Mouse (Mus musculus): Measurements from ENCODE around the gene Zfp280d. TPM values are rescaled to one million over a fixed set of nuclear protein-coding genes. Genes with fewer than 3 reads are reported as not detected.

Zfp280d gene
- polyA plus RNA-seq (2014; fragmentation: Nextera tagmentation; extraction: Ambion mirVana): 37.5 and 38.7 TPM in 2 replicates

GRCm38 (mm10) chr9:72274677-72275076 lies at the start of gene Zfp280d:
TSS of gene Zfp280d (plus strand) at chr9:72274860.
- peak within 1 kb of the TSS; percentile 79 for H3K4me2 ChIP-seq (ENCODE audit: low read depth, low read length)
- peak; percentile 99 for ATAC-seq (ENCODE audit: low read depth)
- H3K4me3 ChIP-seq (ENCODE audit: low read depth, low read length): peak within 1 kb of the TSS; percentile 61
- no peaks in the 10 kb centered on the region for H3K36me3 ChIP-seq (ENCODE audit: control insufficient read depth, insufficient read depth, low read length)
- under 1% methylated on average over 31 of the region's 57 CpGs for WGBS
- peaks cover 10% of the 10 kb centered on the region for H3K4me1 ChIP-seq (ENCODE audit: control insufficient read depth, insufficient read depth, low read length)
- H3K9me3 ChIP-seq (ENCODE audit: control insufficient read depth, low read length): no peaks in the 10 kb centered on the region
- peak within 1 kb of the TSS; percentile 95 for H3K9ac ChIP-seq (ENCODE audit: low read depth, low read length)
- peak within 1 kb of the TSS; percentile 99 for H3K27ac ChIP-seq (replicated peaks; ENCODE audit: low read depth, low read length)
- no peaks in the 10 kb centered on the region for H3K27me3 ChIP-seq (replicated peaks; ENCODE audit: control insufficient read depth, insufficient read depth, low read length)
- peak; percentile 97 for DNase-seq (ENCODE audit: low spot score)

- Histone ChIP-seq H3K27me3 (replicated peaks; ENCODE audit: control insufficient read depth, insufficient read depth, low read length) (no peaks in the 10 kb centered on the region), H3K36me3 (ENCODE audit: control insufficient read depth, insufficient read depth, low read length) (no peaks in the 10 kb centered on the region), H3K9me3 (ENCODE audit: control insufficient read depth, low read length) (peaks cover 6% of the 10 kb centered on the region), H3K27ac (replicated peaks; ENCODE audit: low read depth, low read length) (no peak overlapping the region), H3K9ac (ENCODE audit: low read depth, low read length) (no peak overlapping the region), H3K4me3 (ENCODE audit: low read depth, low read length) (no peak overlapping the region), H3K4me2 (ENCODE audit: low read depth, low read length) (no peak overlapping the region), H3K4me1 (ENCODE audit: control insufficient read depth, insufficient read depth, low read length) (no peaks in the 10 kb centered on the region)
- DNase-seq (ENCODE audit: low spot score): peak; percentile 11
- 74% methylated on average over 6 of the region's 6 CpGs for WGBS
- no peak for ATAC-seq (ENCODE audit: low read depth)
Observed at GRCm38 (mm10) chr9:72226536-72226935, 48.1 kb upstream of the Zfp280d start.

GRCm38 (mm10) chr9:72252656-72253055 lies 22.0 kb upstream of the Zfp280d start:
- Histone ChIP-seq H3K27me3 (replicated peaks; ENCODE audit: control insufficient read depth, insufficient read depth, low read length) (no peaks in the 10 kb centered on the region), H3K4me2 (ENCODE audit: low read depth, low read length) (no peak overlapping the region), H3K9ac (ENCODE audit: low read depth, low read length) (no peak overlapping the region), H3K4me1 (ENCODE audit: control insufficient read depth, insufficient read depth, low read length) (no peaks in the 10 kb centered on the region), H3K27ac (replicated peaks; ENCODE audit: low read depth, low read length) (no peak overlapping the region), H3K9me3 (ENCODE audit: control insufficient read depth, low read length) (0 out of 2 replicates have a peak, but pooled peaks cover 5% of the 10 kb centered on the region), H3K36me3 (ENCODE audit: control insufficient read depth, insufficient read depth, low read length) (no peaks in the 10 kb centered on the region), H3K4me3 (ENCODE audit: low read depth, low read length) (no peak overlapping the region)
- DNase-seq (ENCODE audit: low spot score): peak; percentile 28
- WGBS: 56% methylated on average over 1 of the region's 1 CpGs
- ATAC-seq (ENCODE audit: low read depth): no peak

GRCm38 (mm10) chr9:72255227-72255626 lies 19.4 kb upstream of the Zfp280d start:
- 0 out of 2 replicates have a peak, but pooled peaks cover 5% of the 10 kb centered on the region for H3K9me3 ChIP-seq (ENCODE audit: control insufficient read depth, low read length)
- no peaks in the 10 kb centered on the region for H3K4me1 ChIP-seq (ENCODE audit: control insufficient read depth, insufficient read depth, low read length)
- H3K27me3 ChIP-seq (replicated peaks; ENCODE audit: control insufficient read depth, insufficient read depth, low read length): no peaks in the 10 kb centered on the region
- no peak overlapping the region for H3K4me2 ChIP-seq (ENCODE audit: low read depth, low read length)
- H3K4me3 ChIP-seq (ENCODE audit: low read depth, low read length): no peak overlapping the region
- no peak for DNase-seq (ENCODE audit: low spot score)
- WGBS: 62% methylated on average over 1 of the region's 1 CpGs
- H3K9ac ChIP-seq (ENCODE audit: low read depth, low read length): no peak overlapping the region
- H3K36me3 ChIP-seq (ENCODE audit: control insufficient read depth, insufficient read depth, low read length): no peaks in the 10 kb centered on the region
- ATAC-seq (ENCODE audit: low read depth): no peak
- H3K27ac ChIP-seq (replicated peaks; ENCODE audit: low read depth, low read length): no peak overlapping the region

GRCm38 (mm10) chr9:72256646-72257045 lies 18.0 kb upstream of the Zfp280d start:
- DNase-seq (ENCODE audit: low spot score) (peak; percentile 45), ATAC-seq (ENCODE audit: low read depth) (no peak)
- Histone ChIP-seq H3K4me1 (ENCODE audit: control insufficient read depth, insufficient read depth, low read length) (no peaks in the 10 kb centered on the region), H3K27ac (replicated peaks; ENCODE audit: low read depth, low read length) (no peak overlapping the region), H3K4me3 (ENCODE audit: low read depth, low read length) (no peak overlapping the region), H3K9ac (ENCODE audit: low read depth, low read length) (no peak overlapping the region), H3K36me3 (ENCODE audit: control insufficient read depth, insufficient read depth, low read length) (no peaks in the 10 kb centered on the region), H3K27me3 (replicated peaks; ENCODE audit: control insufficient read depth, insufficient read depth, low read length) (no peaks in the 10 kb centered on the region), H3K9me3 (ENCODE audit: control insufficient read depth, low read length) (0 out of 2 replicates have a peak, but pooled peaks cover 5% of the 10 kb centered on the region), H3K4me2 (ENCODE audit: low read depth, low read length) (no peak overlapping the region)
- WGBS: 64% methylated on average over 3 of the region's 3 CpGs

GRCm38 (mm10) chr9:72260337-72260736 lies 14.3 kb upstream of the Zfp280d start:
- 34% methylated on average over 6 of the region's 7 CpGs for WGBS

GRCm38 (mm10) chr9:72264859-72265258 lies 9.8 kb upstream of the Zfp280d start:
- 82% methylated on average over 3 of the region's 3 CpGs for WGBS
- H3K4me1 ChIP-seq (ENCODE audit: control insufficient read depth, insufficient read depth, low read length): no peaks in the 10 kb centered on the region
- no peak overlapping the region for H3K4me3 ChIP-seq (ENCODE audit: low read depth, low read length)
- no peak overlapping the region for H3K27ac ChIP-seq (replicated peaks; ENCODE audit: low read depth, low read length)
- no peaks in the 10 kb centered on the region for H3K27me3 ChIP-seq (replicated peaks; ENCODE audit: control insufficient read depth, insufficient read depth, low read length)
- H3K9ac ChIP-seq (ENCODE audit: low read depth, low read length): no peak overlapping the region
- H3K9me3 ChIP-seq (ENCODE audit: control insufficient read depth, low read length): peaks cover 8% of the 10 kb centered on the region; the same call in 1 of the 2 replicates
- no peaks in the 10 kb centered on the region for H3K36me3 ChIP-seq (ENCODE audit: control insufficient read depth, insufficient read depth, low read length)
- no peak for DNase-seq (ENCODE audit: low spot score)
- ATAC-seq (ENCODE audit: low read depth): no peak
- H3K4me2 ChIP-seq (ENCODE audit: low read depth, low read length): no peak overlapping the region

More at GRCm38 (mm10) chr9:72260337-72260736, 14.3 kb upstream of the Zfp280d start:
- DNase-seq (ENCODE audit: low spot score) (peak; percentile 80), ATAC-seq (ENCODE audit: low read depth) (peak; percentile 79)
- no peaks in the 10 kb centered on the region for H3K4me1 ChIP-seq (ENCODE audit: control insufficient read depth, insufficient read depth, low read length)
- no peaks in the 10 kb centered on the region for H3K36me3 ChIP-seq (ENCODE audit: control insufficient read depth, insufficient read depth, low read length)
- H3K9ac ChIP-seq (ENCODE audit: low read depth, low read length): no peak overlapping the region
- H3K4me3 ChIP-seq (ENCODE audit: low read depth, low read length): no peak overlapping the region
- H3K27ac ChIP-seq (replicated peaks; ENCODE audit: low read depth, low read length): no peak overlapping the region
- H3K9me3 ChIP-seq (ENCODE audit: control insufficient read depth, low read length): 0 out of 2 replicates have a peak, but pooled peaks cover 4% of the 10 kb centered on the region
- H3K27me3 ChIP-seq (replicated peaks; ENCODE audit: control insufficient read depth, insufficient read depth, low read length): no peaks in the 10 kb centered on the region
- no peak overlapping the region for H3K4me2 ChIP-seq (ENCODE audit: low read depth, low read length)

GRCm38 (mm10) chr9:72270146-72270545 lies 4.5 kb upstream of the Zfp280d start:
- no peak overlapping the region for H3K9ac ChIP-seq (ENCODE audit: low read depth, low read length)
- no peaks in the 10 kb centered on the region for H3K27me3 ChIP-seq (replicated peaks; ENCODE audit: control insufficient read depth, insufficient read depth, low read length)
- no peaks in the 10 kb centered on the region for H3K36me3 ChIP-seq (ENCODE audit: control insufficient read depth, insufficient read depth, low read length)
- ATAC-seq (ENCODE audit: low read depth) (no peak), DNase-seq (ENCODE audit: low spot score) (no peak)
- 93% methylated on average over 1 of the region's 1 CpGs for WGBS
- H3K27ac ChIP-seq (replicated peaks; ENCODE audit: low read depth, low read length): no peak overlapping the region
- H3K9me3 ChIP-seq (ENCODE audit: control insufficient read depth, low read length): peaks cover 8% of the 10 kb centered on the region; the same call in 1 of the 2 replicates
- H3K4me2 ChIP-seq (ENCODE audit: low read depth, low read length): no peak overlapping the region
- no peak overlapping the region for H3K4me3 ChIP-seq (ENCODE audit: low read depth, low read length)
- no peaks in the 10 kb centered on the region for H3K4me1 ChIP-seq (ENCODE audit: control insufficient read depth, insufficient read depth, low read length)

Data from embryonic facial prominence, embryonic 14.5 days (tissue).